Mouse (Mus musculus) layer of hippocampus, postnatal 14 days (tissue): Measurements from ENCODE around the gene Ets2. TPM values are rescaled to one million over a fixed set of nuclear protein-coding genes. Genes with fewer than 3 reads are reported as not detected.
"Not testable (repeated sequence)": the region's sequence is repeated elsewhere in the genome, so short reads cannot be mapped to it uniquely, and the experiment has no call there.

ENCODE experiments used
- DNase-seq, 2 experiments: peaks; one replicate each; pipeline ENCODE4 v3.0.0; 2021 to 2022; ENCODE audit warnings: low spot score in 2 of 2, mixed read lengths in 1 of 2
- total RNA-seq, 2 experiments: library from RNA; stranded (reverse); gene quantifications; 2 replicates each; pipeline ENCODE4 v1.2.3; 2021

Gene Ets2
- total RNA-seq, 2 experiments from 2014 or later: 42.9 to 49.5 TPM

DNA sequence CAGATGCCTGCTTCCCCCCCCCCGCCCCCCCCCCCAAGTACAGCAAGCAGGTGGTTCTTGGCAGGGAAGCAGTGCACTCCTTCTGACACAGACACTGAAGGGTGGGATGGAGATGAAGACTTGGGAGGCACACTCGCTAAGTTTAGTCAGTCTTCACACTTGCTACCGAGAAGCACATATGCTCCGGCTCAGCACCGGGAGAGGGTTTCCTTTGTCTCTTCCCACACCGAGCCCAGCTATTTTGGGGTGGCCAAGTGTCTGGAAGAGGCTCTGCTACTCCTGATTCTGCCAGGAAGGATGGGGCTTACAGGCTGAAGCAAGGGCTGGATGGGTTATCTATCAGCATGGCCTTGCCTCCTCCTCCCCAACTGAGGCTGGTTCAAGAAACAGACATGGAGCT is 5.3 kb upstream of the Ets2 start:
- no peak for DNase-seq

DNA sequence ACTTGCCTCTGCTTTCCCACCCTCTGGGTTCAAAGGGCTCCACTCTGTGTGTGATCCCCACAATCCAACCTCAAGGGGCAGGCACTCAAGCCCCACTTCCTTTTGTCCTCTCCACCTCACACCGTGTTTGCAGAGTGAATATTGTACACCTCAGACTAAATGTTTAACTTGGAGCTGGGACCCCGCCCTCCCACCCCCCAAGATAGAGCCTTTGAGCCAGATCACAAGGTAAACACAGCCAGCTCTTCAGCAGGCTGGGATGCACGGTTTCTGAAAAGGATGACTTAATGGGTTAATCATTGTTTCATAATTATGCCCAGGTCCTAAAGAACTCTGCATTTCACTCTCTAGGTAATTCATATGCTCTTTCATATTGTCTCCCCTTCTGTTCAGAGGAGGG is 2.2 kb upstream of the Ets2 start:
- no peak for DNase-seq

DNA sequence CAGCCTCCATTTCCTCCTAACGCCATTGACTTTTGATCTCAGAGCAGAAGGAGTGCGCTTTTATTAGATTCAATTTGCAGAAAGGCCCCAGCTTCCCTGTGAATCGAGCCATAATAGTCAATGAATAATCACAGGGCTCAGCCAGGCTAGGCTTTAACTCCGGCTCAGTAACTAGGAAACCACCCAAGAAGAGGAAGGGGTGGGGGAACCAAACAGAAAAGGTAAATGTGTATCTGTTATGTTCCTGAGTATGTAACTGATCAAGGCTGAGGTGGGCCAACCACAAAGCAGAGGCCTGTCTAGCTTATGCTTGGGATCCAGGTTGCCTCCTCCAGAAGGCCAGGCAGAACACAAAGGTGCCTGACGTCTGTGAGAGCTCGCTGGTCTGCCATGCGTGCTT is 1.7 kb upstream of the Ets2 start:
- no peak for DNase-seq

DNA sequence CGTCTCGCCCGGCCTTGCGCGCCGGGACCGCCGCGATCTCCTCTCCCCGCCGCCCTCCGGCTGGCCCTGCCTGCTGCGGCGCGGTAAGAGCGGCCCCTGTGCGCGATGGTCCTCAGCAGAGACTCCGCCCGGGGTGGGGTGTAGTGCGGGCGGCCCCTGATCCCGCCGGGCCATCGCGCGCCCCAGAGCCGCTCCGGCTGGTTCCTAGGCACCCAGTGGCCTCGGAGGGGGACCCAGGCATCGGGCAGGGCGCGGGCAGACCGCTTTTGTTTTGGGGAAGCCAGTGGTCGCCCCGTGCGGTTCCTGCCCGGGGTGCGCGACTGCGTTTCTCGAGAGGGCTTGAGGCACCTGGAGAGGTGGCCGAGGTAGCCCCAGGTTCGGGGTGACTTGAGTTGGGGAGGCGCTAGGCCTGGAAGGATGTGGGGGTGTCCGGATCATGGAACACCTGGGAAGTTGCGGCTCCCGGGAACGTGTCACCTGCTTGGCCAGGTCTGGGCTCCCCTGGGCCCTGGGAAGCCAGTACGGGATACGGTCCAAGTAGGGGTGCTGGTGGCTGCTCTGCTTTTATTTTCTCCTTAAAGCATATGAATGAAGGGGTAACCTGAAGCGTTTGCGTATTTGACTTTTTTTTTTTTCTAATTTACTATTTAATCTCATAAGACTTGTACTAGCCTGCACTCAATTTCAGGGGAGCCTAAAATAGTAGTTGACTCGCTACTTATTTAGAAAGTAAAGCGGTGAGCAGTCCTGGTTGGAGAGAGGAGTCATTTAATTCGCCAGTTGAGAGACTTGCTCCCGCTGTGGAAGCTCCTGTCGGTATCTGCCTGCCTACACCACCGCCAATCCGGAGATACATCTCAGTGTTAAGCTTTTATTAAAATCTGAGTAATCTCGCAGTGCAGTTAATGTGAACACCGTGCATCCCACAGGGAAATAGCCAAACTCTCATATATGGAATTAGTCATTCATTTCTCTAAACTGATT is 979 bp downstream of the Ets2 start:
- DNase-seq: no peak

DNA sequence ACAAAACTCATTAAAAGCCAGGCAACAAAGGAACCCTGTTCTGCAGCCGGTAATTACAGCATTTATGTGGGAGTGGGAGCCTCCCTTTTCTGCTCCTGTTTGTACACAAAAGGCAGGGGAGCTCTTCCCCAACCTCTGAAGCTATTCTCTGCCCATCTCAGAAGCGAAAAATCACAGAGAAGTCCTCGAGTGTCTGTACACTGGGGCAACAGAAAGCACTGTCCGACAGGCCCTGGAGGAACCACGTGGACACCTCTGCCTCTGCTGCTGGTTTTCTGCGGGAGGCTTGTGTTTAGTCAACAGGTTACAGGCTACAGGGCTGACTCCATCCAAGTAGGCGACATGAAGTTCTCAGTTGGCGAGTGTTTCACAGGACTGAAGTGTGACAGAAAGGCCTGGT is 2.1 kb downstream of the Ets2 start:
- no peak for DNase-seq

DNA sequence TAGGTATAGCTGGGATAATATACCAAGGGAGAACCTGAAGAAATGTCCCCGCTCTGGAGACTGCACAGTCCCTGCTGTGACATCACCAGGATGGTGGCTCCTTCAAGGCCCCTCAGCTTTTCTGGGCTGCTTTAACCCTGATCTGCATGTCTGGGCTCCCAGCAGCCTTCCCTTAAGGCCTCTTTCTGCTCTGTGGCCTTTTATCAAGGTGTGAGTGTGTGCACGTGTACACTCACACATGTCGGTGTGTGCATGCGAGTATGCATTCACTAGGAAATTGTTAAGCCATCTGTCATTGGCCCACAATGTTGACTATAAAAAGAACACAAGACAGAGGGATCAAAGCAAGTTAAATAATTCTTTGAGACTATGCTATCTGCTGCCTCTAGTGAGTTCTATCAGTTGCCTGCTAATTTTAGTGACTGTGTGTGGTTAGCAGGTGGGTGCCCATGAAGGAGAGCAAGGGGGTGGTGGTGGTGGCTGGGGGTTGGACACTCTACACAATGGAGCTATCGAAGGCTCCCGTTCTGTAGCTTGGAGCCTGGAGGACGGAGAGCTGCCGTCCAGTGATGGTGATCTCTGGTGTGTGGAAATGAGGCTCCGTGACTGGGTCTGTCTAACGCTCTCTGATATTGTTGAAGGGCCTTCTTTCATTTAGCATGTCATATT is 2.9 kb downstream of the Ets2 start:
- DNase-seq: no peak

DNA sequence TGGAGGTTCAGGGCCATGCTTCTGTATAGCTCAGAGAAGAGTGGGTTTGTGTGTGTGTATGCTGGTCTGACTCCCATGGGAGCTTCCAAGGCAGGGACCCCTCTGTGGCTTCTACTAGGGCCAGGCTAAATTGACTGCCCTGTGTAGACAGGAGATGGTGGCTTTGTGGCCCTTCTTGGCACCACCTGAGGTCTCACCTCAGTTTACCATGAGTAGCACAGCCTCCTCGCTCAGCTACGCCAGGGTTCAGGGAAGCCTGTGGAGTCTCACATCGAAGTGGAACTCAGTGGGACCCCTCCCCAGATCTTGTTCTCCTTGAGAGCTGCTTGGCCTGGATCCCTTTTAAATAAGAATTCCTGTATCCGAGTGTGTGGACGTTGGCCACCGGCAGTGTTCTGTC is 3.9 kb downstream of the Ets2 start:
- no peak for DNase-seq

DNA sequence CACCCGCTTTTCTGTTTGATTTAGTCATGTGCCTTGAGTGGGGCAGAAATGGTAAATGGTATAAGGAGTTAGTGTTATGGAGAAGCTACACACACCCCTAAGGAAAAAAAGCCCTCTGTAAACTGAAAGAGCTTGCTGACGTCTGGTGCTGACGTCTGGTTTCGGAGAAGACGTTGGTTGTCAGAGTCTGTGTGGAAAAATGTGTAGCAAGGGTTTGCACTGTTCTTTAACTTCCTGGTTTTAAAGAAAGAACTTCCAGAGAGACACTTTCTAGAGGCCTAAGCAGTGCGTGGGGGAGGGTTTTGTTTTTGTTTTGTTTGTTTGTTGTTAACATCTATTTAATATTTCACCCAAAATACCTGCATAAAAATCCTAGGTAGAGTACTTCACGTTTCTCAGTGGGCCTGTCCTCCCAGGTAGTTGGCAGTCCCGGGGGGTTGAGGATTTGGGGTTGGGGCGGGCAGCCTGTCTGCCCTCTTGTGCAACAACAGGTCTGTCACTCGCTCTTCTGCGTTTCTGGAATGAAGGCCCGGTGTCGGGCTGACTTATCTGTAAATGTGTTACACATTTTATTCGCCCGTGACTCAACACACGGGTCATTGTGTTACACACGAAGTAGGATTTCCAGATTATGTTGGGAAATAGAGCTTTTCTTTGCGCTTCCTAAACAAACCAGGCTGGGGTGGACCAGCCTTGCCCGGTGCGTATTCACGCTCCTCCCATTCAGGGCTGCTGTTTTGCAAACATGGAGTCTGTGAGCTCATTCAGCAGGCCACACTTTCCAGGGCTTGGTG is 6.5 kb downstream of the Ets2 start:
- DNase-seq: no peak

DNA sequence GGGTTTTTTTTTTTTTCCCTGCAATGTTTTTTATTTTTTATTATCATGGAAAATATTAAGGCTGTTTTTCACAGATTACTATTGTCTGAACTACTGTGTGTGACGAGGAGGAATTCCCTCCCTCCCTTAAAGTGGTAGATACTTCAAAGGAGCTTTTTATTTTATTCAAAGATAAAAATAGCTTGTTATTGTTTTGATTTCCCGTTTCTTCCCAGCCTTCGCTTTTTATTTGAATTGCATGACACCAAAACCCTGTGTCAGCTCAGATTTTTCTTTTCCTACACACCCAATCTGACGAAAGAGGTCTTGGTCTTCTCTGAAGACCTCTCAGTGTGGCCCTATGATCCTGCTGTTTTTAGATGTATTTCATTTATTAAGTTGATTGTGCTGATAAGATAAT is 7.3 kb downstream of the Ets2 start:
- DNase-seq: no peak

DNA sequence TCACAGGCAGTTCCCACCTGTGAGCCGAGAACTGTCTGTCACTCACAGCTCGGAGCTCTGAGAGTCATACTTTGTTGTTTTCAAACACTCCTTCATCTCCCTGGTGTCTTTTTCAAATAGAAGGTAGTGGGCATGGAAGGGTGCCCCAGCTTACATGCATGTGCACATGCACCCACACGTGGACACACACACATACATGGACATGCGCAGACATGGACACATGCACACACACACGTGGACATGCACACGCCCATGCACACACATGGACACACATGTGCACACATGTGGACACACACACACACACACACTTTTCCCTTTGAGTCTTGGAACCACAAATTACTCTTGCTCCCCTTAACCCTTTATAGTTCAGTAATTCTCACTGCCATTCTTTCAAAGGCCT is 8.3 kb downstream of the Ets2 start:
- DNase-seq: no peak

DNA sequence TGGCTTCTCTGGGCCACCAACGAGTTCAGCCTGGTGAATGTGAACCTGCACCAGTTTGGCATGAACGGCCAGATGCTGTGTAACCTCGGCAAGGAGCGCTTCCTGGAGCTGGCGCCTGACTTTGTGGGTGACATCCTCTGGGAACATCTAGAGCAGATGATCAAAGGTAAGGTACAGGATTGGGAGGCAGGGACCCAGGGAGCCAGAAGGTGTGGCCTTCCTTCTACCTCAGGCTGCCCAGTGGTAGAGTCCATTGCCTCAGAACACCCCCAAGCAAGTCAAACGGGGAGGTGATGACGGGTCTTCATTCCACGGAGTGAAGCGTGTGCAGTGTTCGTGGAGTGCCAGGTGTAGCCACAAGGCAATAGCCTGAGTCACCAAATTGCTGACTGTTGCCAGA is 10.2 kb downstream of the Ets2 start:
- DNase-seq: no peak

DNA sequence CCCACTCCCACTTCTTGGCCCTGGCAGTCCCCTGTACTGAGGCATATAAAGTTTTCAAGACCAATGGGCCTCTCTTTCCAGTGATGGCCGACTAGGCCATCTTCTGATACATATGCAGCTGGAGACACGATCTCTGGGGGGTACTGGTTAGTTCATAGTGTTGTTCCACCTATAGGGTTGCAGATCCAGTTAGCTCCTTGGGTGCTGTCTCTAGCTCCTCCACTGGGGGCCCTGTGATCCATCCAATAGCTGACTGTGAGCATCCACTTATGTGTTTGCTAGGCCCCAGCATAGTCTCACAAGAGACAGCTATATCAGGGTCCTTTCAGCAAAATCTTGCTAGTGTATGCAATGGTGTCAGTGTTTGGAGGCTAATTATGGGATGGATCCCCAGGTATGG is 11.2 kb downstream of the Ets2 start:
- not testable (repeated sequence) for DNase-seq

DNA sequence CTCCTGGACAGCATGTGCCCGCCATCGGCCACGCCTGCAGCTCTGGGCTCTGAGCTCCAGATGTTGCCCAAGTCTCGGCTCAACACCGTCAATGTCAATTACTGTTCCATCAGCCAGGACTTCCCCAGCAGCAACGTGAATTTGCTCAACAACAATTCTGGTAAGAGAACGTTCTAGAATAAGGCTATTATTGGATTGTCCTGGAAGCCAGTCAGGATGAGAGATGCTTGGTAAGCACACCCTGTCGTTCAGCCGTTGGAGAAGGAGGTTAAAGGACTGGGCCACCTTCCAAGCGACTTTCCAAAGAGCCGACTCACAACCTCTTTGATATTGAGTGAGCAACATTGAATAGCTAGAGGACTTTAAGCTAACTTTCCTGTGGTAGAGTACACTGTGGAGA is 13.2 kb downstream of the Ets2 start:
- no peak for DNase-seq

DNA sequence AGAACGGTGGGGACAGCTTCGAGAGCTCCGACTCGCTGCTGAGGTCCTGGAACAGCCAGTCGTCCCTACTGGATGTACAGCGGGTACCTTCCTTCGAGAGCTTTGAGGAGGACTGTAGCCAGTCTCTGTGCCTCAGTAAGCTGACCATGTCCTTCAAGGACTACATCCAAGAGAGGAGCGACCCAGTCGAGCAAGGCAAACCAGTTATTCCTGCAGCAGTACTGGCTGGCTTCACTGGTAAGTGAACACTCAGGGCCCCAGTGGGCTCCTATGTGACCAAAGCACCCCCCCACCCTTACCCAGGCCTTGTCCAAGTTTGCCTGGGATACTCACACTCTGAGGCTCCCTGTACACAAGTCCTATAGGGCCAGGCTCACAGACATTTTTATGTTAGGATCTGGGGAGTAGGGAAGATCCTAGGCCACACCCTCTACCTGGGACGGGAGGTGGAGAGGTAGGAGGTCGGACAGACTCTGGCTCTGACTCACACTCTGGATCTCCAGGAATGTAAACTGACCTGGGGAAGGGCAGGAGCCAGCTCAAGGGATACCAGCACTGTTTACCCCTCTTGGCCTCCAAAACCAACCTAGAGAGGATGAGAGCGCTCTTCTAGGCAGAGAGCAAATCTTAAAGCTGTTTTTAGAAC is 14.3 kb downstream of the Ets2 start:
- DNase-seq: no peak

DNA sequence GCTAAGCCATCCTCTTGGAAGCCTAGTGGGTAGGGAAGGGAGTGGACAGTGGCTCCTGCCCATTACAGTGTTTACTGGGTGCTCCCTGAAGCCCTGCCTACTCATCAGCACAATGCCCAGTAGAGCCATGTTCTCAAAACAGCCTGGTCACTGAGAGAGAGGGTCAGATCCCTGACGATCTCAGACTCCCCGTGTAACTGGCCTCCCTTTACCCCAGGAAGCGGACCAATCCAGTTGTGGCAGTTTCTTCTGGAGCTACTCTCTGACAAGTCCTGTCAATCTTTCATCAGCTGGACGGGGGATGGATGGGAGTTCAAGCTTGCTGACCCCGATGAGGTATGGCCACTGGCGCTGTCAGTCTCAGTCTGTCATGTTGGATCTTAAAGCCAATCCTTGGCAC is 15.8 kb downstream of the Ets2 start:
- DNase-seq: no peak

DNA sequence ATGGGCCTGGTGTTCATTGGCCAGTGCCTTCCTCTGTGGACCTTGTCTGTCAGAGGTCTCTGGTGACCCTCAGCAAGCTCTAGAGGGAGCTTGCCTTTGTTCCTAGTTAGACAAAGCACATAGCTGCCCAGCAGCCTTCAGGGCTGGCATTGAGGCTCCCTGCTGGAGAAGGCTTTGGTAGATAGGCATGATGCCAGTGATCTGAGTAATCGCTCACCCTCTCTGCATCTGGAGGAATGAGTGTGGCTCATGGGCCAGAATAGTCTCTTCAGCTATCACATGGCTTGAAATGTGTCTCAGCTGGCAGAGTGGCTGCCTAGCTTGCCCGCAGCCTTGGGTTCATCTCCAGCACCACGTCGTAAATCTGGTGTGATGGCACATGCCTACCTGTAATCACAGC is 16.2 kb downstream of the Ets2 start:
- no peak for DNase-seq

DNA sequence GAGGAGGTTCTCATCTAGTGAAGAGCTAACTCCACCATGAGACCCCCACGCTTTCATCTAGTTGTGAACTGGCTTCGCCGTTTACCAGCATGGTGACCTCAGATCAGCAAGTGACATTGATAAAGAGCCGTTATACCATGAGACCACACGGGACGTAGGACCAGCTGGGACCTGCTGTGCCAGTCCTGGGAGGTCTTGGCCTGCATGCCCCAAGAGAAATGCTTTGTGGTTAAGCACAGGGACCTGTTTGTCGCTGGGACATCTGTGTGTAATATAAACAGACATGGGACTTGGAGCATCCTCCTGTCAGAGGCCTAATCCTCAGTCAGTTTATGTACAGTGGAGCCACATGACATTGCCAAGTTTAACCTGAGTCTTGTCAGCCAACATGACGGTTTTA is 18.7 kb downstream of the Ets2 start:
- no peak for DNase-seq

DNA sequence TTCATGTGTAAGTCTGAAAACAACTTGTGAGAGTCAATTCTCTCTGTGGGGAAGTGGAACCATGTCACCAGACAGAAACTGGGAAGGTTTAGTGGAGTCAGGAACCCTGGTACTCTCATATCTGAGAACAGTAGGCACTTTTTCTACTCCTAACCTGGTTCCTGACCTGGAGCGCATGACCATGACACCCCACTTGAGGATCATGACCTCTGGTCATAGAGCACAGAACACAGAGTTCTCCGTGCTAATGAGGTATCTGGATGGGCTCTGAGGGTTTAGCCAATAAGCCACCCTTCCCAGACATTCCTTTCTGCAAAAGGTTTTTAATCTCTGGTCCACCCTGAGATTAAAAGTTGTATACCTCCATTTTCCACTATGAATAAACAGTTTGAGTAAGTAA is 22.4 kb downstream of the Ets2 start:
- no peak for DNase-seq

DNA sequence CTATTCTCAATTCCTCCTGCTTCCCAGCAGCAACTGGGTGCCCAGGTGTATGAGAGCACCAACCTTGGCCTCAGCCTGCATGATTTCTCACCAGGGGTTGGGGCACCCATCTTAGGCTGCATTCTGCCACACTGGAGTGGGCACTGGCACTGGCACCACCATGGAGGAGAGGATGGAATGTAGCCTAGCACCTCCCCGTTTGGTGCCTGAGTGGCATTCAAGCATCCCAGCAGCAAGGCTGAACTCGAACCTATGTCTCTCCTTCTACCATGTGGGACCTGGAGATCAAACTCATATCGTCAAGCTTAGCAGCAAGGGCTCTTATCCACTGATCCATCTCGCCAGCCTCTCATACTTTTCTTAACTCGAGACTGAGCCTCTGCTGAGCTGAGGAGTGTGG is 22.9 kb downstream of the Ets2 start:
- DNase-seq: no peak

DNA sequence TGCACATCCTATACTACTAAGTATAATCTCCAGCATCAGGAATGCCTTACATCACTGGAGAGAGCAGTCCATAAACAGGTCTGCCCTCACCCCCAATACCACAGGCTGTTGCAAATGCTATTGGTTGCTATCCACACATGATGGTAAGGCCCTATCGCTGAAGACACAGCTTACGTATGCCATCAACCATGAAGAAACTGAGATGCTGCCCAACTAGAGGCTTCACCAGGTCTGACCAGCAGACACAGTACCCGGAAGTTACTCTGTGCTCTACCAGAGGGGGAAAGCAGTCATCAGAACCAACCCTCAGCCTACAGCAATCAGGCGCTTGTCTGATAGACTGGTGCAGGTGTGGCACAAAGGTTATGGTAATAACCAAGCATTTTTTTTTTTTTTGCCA is 24.9 kb downstream of the Ets2 start:
- DNase-seq: no peak
